Mouse (Mus musculus) monocyte, adult 5-6 weeks (primary cell): ENCODE measurements around the gene Fam8a1. TPM values are rescaled to one million over a fixed set of nuclear protein-coding genes. Genes with fewer than 3 reads are reported as not detected.

Experiments used
- ATAC-seq: fragments of 153-309, 156-312 bp; replicated peaks from 2 replicates; pipeline ENCODE4 v1.8.0; 2017; ENCODE audit warnings: mild to moderate bottlenecking; ENCODE audit not compliant: low TSS enrichment, insufficient number of reproducible peaks, severe bottlenecking, poor library complexity, low FRiP score
- total RNA-seq: library from RNA; stranded (forward); fragments of 200-1000, 200-491, 200-594 nt; gene quantifications from 3 replicates; pipeline ENCODE4 v1.2.3, GENCODE M21; 2017

Fam8a1 gene
- total RNA-seq, 1 experiment from 2014 or later, result 17.8 TPM

- no peak for ATAC-seq
These were observed 5.8 kb upstream of the Fam8a1 start for GRCm38 (mm10) chr13:46663461-46663964.

- ATAC-seq, result no peak
These were observed 424 bp downstream of the Fam8a1 start for GRCm38 (mm10) chr13:46669620-46670271.

- no peak for ATAC-seq
These were observed 1.2 kb downstream of the Fam8a1 start for GRCm38 (mm10) chr13:46670514-46670913.

- ATAC-seq, result no peak
These were observed 5.3 kb downstream of the Fam8a1 start for GRCm38 (mm10) chr13:46674601-46675000.

GRCm38 (mm10) chr13:46677721-46678120, 8.4 kb downstream of the Fam8a1 start:
- ATAC-seq, result no peak

- no peak for ATAC-seq
These were observed 13.6 kb downstream of the Fam8a1 start for GRCm38 (mm10) chr13:46682921-46683320.

- ATAC-seq, result no peak
These were observed 14.0 kb downstream of the Fam8a1 start for GRCm38 (mm10) chr13:46683370-46683769.

GRCm38 (mm10) chr13:46690559-46691241, 21.4 kb downstream of the Fam8a1 start:
- ATAC-seq, result no peak

GRCm38 (mm10) chr13:46695296-46695908, 26.1 kb downstream of the Fam8a1 start:
- no peak for ATAC-seq

- ATAC-seq, result no peak
These were observed 26.6 kb downstream of the Fam8a1 start for GRCm38 (mm10) chr13:46695932-46696331.

GRCm38 (mm10) chr13:46696788-46697187, 27.5 kb downstream of the Fam8a1 start:
- no peak for ATAC-seq

GRCm38 (mm10) chr13:46699372-46699771, 30.1 kb downstream of the Fam8a1 start:
- no peak for ATAC-seq

- ATAC-seq, result peak; percentile 78
These were observed 32.2 kb downstream of the Fam8a1 start for GRCm38 (mm10) chr13:46701486-46701885.

GRCm38 (mm10) chr13:46703138-46703537, 33.8 kb downstream of the Fam8a1 start:
- ATAC-seq, result no peak; the same call in 1 of the 2 replicates

GRCm38 (mm10) chr13:46713486-46713885, 44.2 kb downstream of the Fam8a1 start:
- no peak for ATAC-seq

- ATAC-seq, result no peak
These were observed 46.8 kb downstream of the Fam8a1 start for GRCm38 (mm10) chr13:46715976-46716639.

GRCm38 (mm10) chr13:46718893-46719400, 49.6 kb downstream of the Fam8a1 start:
- ATAC-seq, result no peak

GRCm38 (mm10) chr13:46721009-46721408, 51.7 kb downstream of the Fam8a1 start:
- ATAC-seq, result no peak

GRCm38 (mm10) chr13:46724371-46724770, 55.0 kb downstream of the Fam8a1 start:
- ATAC-seq, result no peak
